Comparison of ENCODE assay signal across 14 mouse cellular contexts in the genomic region with DNA sequence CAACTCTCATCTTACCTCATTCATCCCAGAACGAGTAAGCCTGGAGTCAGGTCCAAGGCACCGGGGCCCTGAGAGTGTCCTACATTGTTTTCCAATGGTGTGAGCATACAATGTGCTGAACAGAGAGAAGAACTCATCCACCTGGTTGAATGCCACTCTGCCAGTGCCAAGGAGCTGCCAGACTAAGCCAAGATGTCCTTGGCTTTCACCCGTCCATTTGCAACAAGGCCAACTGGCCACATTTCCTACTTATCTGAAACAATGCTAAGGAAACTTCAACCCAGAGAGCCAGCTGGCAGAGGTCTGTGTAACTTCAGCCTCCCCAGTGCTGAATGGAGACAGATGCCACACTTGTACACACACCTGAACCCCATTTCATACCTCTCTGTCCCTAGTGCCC.
DNase-seq lines count a peak whose midpoint lies in the region; ATAC-seq lines count a peak whose summit lies in the region.
"Had no signal": no experiment of that assay in that cellular context is flagged by ENCODE, and none has a peak within 500 bp of the region (broad histone marks: within the 10 kb centered on the region; RNA-seq: fewer than 3 reads in every experiment).

No protein-coding gene starts in this region.

- WGBS in heart, embryonic 10.5 days = 82% methylated on average over 3 of the region's 3 CpGs
- 82% methylated on average over 3 of the region's 3 CpGs for WGBS in forebrain, embryonic 15.5 days

- H3K27ac ChIP-seq in heart, embryonic 10.5 days = no peak overlapping the region
- H3K27ac ChIP-seq in forebrain, embryonic 15.5 days (replicated peaks) = no peak overlapping the region
- H3K27ac ChIP-seq: embryonic facial prominence, embryonic 13.5 days; hindbrain, embryonic 15.5 days; layer of hippocampus, adult 2 months; liver, embryonic 12.5 days had no signal

- no peaks in the 10 kb centered on the region for H3K9me3 ChIP-seq in heart, embryonic 10.5 days
- H3K9me3 ChIP-seq in forebrain, embryonic 15.5 days = no peaks in the 10 kb centered on the region
- H3K9me3 ChIP-seq: embryonic facial prominence, embryonic 13.5 days; hindbrain, embryonic 15.5 days; liver, embryonic 12.5 days had no signal

- H3K4me3 ChIP-seq in heart, embryonic 10.5 days = no peak overlapping the region
- no peak overlapping the region for H3K4me3 ChIP-seq in forebrain, embryonic 15.5 days
- H3K4me3 ChIP-seq: embryonic facial prominence, embryonic 13.5 days; hindbrain, embryonic 15.5 days; layer of hippocampus, adult 2 months; liver, embryonic 12.5 days had no signal

- DNase-seq in heart, adult 11 months = peak; percentile 92
- DNase-seq in heart, embryonic 10.5 days (ENCODE audit: low spot score) = no peak
- DNase-seq in adrenal gland, adult 8-10 months = peak; percentile 17
- DNase-seq in cerebellum, adult 11 months = peak; percentile 16
- DNase-seq in fat pad, adult 2 months (ENCODE audit: extremely low read depth, low read depth, low spot score) = peak; percentile 55
- DNase-seq: lung, postnatal 14 days had no signal

- H3K4me1 ChIP-seq in heart, embryonic 10.5 days = no peaks in the 10 kb centered on the region
- H3K4me1 ChIP-seq in forebrain, embryonic 15.5 days = no peaks in the 10 kb centered on the region
- H3K4me1 ChIP-seq: embryonic facial prominence, embryonic 13.5 days; hindbrain, embryonic 15.5 days; liver, embryonic 12.5 days had no signal

- no peaks in the 10 kb centered on the region for H3K36me3 ChIP-seq in heart, embryonic 10.5 days
- H3K36me3 ChIP-seq in forebrain, embryonic 15.5 days = no peaks in the 10 kb centered on the region
- H3K36me3 ChIP-seq: embryonic facial prominence, embryonic 13.5 days; hindbrain, embryonic 15.5 days; liver, embryonic 12.5 days had no signal

- H3K4me2 ChIP-seq in forebrain, embryonic 15.5 days (replicated peaks) = no peak overlapping the region
- H3K4me2 ChIP-seq: embryonic facial prominence, embryonic 13.5 days; hindbrain, embryonic 15.5 days; liver, embryonic 12.5 days; midbrain, embryonic 11.5 days had no signal

- no peak overlapping the region for H3K9ac ChIP-seq in forebrain, embryonic 15.5 days (replicated peaks)
- H3K9ac ChIP-seq: embryonic facial prominence, embryonic 13.5 days; hindbrain, embryonic 15.5 days; liver, embryonic 12.5 days had no signal

- no peaks in the 10 kb centered on the region for H3K27me3 ChIP-seq in heart, embryonic 10.5 days (ENCODE audit: insufficient read depth, poor library complexity, severe bottlenecking)
- H3K27me3 ChIP-seq in forebrain, embryonic 15.5 days = no peaks in the 10 kb centered on the region
- H3K27me3 ChIP-seq: embryonic facial prominence, embryonic 13.5 days; hindbrain, embryonic 15.5 days; liver, embryonic 12.5 days had no signal

- no peak for ATAC-seq in forebrain, embryonic 15.5 days (replicated peaks)
- no peak for ATAC-seq in frontal cortex, adult (ENCODE audit: low TSS enrichment)
- ATAC-seq: forebrain, embryonic 16.5 days; liver, embryonic 12.5 days had no signal
